Mouse (Mus musculus) neural tube, embryonic 15.5 days (tissue): ENCODE data around the gene Bysl. TPM values are rescaled to one million over a fixed set of nuclear protein-coding genes. Genes with fewer than 3 reads are reported as not detected.

Source experiments
- ATAC-seq: fragments of 200-750 bp; cut with Nextera tagmentation; 2 replicates; pipeline ENCODE4 v1.8.0; 2017; ENCODE audit warnings: mild to moderate bottlenecking, moderate TSS enrichment, moderate library complexity; ENCODE audit not compliant: low FRiP score
- H3K27ac ChIP-seq: fragments of 300-500 bp; sonication (generic); replicated peaks from 2 replicates; pipeline ENCODE4 v1.5.1; 2015; ENCODE audit warnings: mild to moderate bottlenecking, inconsistent platforms
- H3K27me3 ChIP-seq: fragments of 300-500 bp; sonication (generic); replicated peaks from 2 replicates; pipeline ENCODE4 v1.6.1; 2015; ENCODE audit warnings: inconsistent platforms
- H3K36me3 ChIP-seq: fragments of 300-500 bp; sonication (generic); 2 replicates; pipeline ENCODE4 v1.6.1; 2015; ENCODE audit warnings: inconsistent platforms
- H3K4me1 ChIP-seq: fragments of 300-500 bp; sonication (generic); 2 replicates; pipeline ENCODE4 v1.6.1; 2015; ENCODE audit warnings: inconsistent platforms
- H3K4me2 ChIP-seq: fragments of 300-500 bp; sonication (generic); 2 replicates; pipeline ENCODE4 v1.6.1; 2015; ENCODE audit warnings: inconsistent platforms, mild to moderate bottlenecking, moderate library complexity
- H3K4me3 ChIP-seq: fragments of 300-500 bp; sonication (generic); replicated peaks from 2 replicates; pipeline ENCODE4 v1.5.1; 2015; ENCODE audit warnings: mild to moderate bottlenecking, inconsistent platforms
- H3K9ac ChIP-seq: fragments of 300-500 bp; sonication (generic); replicated peaks from 2 replicates; pipeline ENCODE4 v1.6.1; 2015; ENCODE audit warnings: mild to moderate bottlenecking, inconsistent platforms
- H3K9me3 ChIP-seq: fragments of 300-500 bp; sonication (generic); replicated peaks from 2 replicates; pipeline ENCODE4 v1.6.1; 2016; ENCODE audit warnings: inconsistent platforms
- WGBS: fragments of 180-500 bp; shearing (Covaris S2); methylation state at CpG from one replicate; pipeline ENCODE4 v1.1.7; 2015; ENCODE audit warnings: mixed read lengths; 5-methylcytosine and 5-hydroxymethylcytosine counted together
- polyA plus RNA-seq: library from polyadenylated mRNA; unstranded; fragments of >200 nt; fragmentation: Nextera tagmentation; extraction: Ambion mirVana; gene quantifications from 2 replicates; pipeline ENCODE4 v1.2.1, GENCODE M21; 2015

Bysl gene
- polyA plus RNA-seq, 1 experiment from 2014 or later: 37.1 TPM

DNA sequence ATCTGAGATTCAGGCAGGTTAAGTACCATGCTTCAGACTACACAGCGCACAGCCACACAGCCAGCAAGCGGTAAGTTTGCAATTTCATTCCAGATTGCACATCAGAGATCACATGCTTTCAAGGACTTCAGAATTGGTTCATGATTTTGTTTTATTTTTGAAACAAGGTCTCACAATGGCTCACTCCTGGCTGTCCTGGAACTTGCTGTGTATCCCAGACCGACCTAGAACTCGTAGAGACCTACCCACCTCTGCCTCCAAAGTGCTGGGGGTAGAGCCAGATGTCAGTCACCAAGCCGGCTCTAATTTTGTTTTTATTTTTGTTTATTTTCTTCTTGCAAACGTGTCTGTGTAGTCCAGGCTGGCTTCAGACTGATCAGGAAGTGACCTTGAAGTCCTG, 48.4 kb downstream of the Bysl start:
- ATAC-seq: no peak
- Histone ChIP-seq H3K9me3 (no peaks in the 10 kb centered on the region), H3K4me2 (no peak overlapping the region), H3K36me3 (no peaks in the 10 kb centered on the region), H3K9ac (no peak overlapping the region), H3K27me3 (no peaks in the 10 kb centered on the region), H3K27ac (no peak overlapping the region), H3K4me3 (no peak overlapping the region), H3K4me1 (peaks cover 2% of the 10 kb centered on the region; the same call in 1 of the 2 replicates)
- WGBS: 82% methylated on average over 6 of the region's 6 CpGs

DNA sequence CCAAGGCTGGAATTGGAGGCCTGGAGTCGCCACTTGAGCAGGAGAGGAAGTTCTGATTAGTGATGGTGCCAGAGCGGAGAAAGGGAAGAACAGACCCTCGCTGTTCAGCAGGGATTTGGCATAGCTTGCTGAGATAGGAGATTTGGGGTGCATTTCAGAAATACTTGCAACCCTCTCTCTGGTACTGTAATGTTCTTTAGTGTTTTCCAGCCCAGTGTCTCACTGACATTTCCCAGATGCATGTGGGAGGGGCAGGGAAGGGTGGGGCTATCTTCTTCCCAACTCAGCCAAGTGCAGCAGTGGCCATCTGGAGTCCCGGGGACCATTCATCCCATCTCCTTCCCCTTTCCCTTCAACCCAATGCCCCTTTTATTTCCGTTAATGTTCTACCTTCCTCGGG, 51.6 kb downstream of the Bysl start:
- Histone ChIP-seq H3K36me3 (no peaks in the 10 kb centered on the region), H3K27me3 (no peaks in the 10 kb centered on the region), H3K9ac (no peak overlapping the region), H3K27ac (no peak overlapping the region), H3K4me1 (no peaks in the 10 kb centered on the region), H3K4me2 (no peak overlapping the region), H3K4me3 (no peak overlapping the region), H3K9me3 (no peaks in the 10 kb centered on the region)
- 70% methylated on average over 6 of the region's 6 CpGs for WGBS
- ATAC-seq: no peak

DNA sequence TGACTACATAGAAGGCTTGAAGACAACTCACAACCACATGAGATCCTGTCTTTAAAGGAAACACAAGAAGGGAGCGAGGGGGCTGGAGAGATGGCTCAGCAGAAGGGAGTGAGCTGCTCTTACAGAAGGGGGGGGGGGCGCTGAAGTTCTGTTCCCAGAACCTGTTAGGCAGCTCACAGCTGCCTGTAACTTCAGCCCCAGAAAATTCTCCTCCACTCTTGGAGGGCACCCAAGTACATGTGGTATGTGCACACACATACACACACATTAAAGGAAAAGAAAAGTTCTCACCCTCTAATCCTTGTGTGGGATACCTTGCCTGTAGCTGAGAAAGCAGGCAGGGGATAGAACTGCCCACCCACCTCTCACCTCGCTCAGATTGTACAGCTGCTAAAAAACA, 54.1 kb downstream of the Bysl start:
- H3K4me1 ChIP-seq: no peaks in the 10 kb centered on the region
- 72% methylated on average over 3 of the region's 3 CpGs for WGBS

DNA sequence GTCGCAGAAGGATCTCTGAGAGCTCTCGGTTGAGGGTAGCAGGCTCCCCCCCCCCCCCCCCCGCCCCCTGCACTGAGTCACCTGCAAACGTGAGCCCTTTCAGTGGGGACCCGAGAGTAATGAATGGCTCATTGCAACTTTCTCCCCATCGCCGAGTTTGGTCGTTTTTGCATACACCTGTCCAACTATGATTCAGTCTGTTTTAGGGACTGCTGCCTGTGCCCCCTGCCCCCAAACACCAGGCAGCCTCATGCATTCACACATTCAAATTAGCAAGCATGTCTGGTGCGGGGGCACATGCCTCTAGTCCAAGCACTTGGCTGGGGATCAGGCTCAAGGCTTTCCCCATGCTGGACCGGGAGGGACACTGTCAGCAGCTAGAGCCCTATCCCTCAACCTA, 56.7 kb downstream of the Bysl start:
- 77% methylated on average over 9 of the region's 10 CpGs for WGBS
- Histone ChIP-seq H3K9me3 (no peaks in the 10 kb centered on the region), H3K4me2 (no peak overlapping the region), H3K9ac (no peak overlapping the region), H3K4me1 (no peaks in the 10 kb centered on the region; the same call in 1 of the 2 replicates), H3K4me3 (no peak overlapping the region), H3K27me3 (no peaks in the 10 kb centered on the region), H3K27ac (no peak overlapping the region), H3K36me3 (no peaks in the 10 kb centered on the region)
- no peak for ATAC-seq

More for the DNA sequence above, 54.1 kb downstream of the Bysl start:
- Histone ChIP-seq H3K27ac (no peak overlapping the region), H3K4me3 (no peak overlapping the region), H3K36me3 (no peaks in the 10 kb centered on the region), H3K27me3 (no peaks in the 10 kb centered on the region), H3K9me3 (no peaks in the 10 kb centered on the region), H3K9ac (no peak overlapping the region), H3K4me2 (no peak overlapping the region)
- ATAC-seq: no peak

DNA sequence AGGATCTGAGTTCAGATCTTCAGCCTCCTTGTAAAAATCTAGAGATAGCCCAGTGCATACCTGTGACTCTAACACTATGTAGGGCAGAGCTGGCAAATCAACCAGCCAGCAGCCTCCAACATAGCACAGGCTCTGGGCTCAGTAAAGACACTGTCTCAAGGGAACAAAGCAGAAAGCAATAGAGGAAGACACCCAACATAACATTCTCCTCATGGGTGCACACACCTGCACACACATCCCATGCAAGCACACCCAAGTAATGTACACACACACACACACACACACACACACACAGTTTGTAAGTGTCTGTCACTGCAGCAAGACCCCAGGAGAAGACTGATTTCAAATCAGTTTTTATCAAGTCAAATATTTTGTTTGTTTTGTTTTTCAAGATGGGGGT, 58.3 kb downstream of the Bysl start:
- Histone ChIP-seq H3K4me1 (no peaks in the 10 kb centered on the region; the same call in 1 of the 2 replicates), H3K9ac (no peak overlapping the region), H3K27me3 (no peaks in the 10 kb centered on the region), H3K27ac (no peak overlapping the region), H3K36me3 (no peaks in the 10 kb centered on the region), H3K9me3 (no peaks in the 10 kb centered on the region), H3K4me2 (no peak overlapping the region), H3K4me3 (no peak overlapping the region)
- no peak for ATAC-seq

DNA sequence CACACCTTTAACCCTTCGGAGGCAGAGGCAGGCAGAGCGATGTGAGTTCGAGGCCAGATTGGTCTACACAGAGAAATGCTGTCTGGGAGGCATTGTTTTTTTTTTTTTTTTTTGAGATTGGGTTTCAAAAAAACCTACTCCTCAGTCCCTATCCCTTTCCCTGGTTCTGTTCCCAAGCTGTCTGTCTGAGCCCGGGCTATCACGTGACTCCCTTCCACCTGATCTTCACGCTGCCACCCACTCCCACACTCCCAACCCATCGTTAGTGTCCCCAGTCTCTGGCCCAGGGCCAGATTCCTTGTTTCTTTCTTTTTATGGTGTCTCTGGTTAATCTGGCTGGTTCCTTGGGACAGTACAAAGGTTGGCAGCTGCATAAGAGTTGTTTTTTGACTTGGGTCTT, 60.2 kb downstream of the Bysl start:
- Histone ChIP-seq H3K9me3 (no peaks in the 10 kb centered on the region), H3K4me2 (no peak overlapping the region), H3K27me3 (no peaks in the 10 kb centered on the region), H3K4me3 (no peak overlapping the region), H3K9ac (no peak overlapping the region), H3K4me1 (no peaks in the 10 kb centered on the region; the same call in 1 of the 2 replicates), H3K27ac (no peak overlapping the region), H3K36me3 (no peaks in the 10 kb centered on the region)
- 77% methylated on average over 7 of the region's 7 CpGs for WGBS
- ATAC-seq: no peak

Other genes with a start within 250 kb of the Bysl start
- gene Mrps10, start 242.6 kb downstream of the Bysl start, polyA plus RNA-seq: 72.0 and 75.3 TPM in 2 replicates
- 0.56 and 0.77 TPM in 2 replicates for gene Guca1b, start 226.1 kb downstream of the Bysl start, polyA plus RNA-seq
- gene Guca1a, start 210.9 kb downstream of the Bysl start, polyA plus RNA-seq: 0.92 and 1.2 TPM in 2 replicates
- gene AI661453, start 174.9 kb downstream of the Bysl start, polyA plus RNA-seq: 0.19 and 0.43 TPM in 2 replicates
- gene 1700001C19Rik, start 174.1 kb downstream of the Bysl start, polyA plus RNA-seq: 0.63 and 0.78 TPM in 2 replicates
- 19.5 and 21.5 TPM in 2 replicates for gene Taf8, start 109.2 kb downstream of the Bysl start, polyA plus RNA-seq
- 76.5 and 139 TPM in 2 replicates for gene Ccnd3, start 106.4 kb downstream of the Bysl start, polyA plus RNA-seq
- gene Med20, start 90 bp upstream of the Bysl start, polyA plus RNA-seq: 36.9 and 39.8 TPM in 2 replicates
- 2.5 and 2.9 TPM in 2 replicates for gene Gm20517, start 97 bp upstream of the Bysl start, polyA plus RNA-seq
- 6.1 and 6.8 TPM in 2 replicates for gene Usp49, start 19.2 kb upstream of the Bysl start, polyA plus RNA-seq
- gene Tomm6, start 76.9 kb upstream of the Bysl start, polyA plus RNA-seq: 301 and 304 TPM in 2 replicates
- gene Frs3, start 77.5 kb upstream of the Bysl start, polyA plus RNA-seq: 52.5 and 60.6 TPM in 2 replicates
- gene Gm21981, start 83.0 kb upstream of the Bysl start, polyA plus RNA-seq: 1.5 and 1.6 TPM in 2 replicates
- gene Prickle4, start 83.2 kb upstream of the Bysl start, polyA plus RNA-seq: 1.1 and 2.6 TPM in 2 replicates
- 0.17 TPM in 1 of 2 replicates, not detected in the other for gene Pgc, start 115.3 kb upstream of the Bysl start, polyA plus RNA-seq
- 3.7 and 5.5 TPM in 2 replicates for gene Tfeb, start 125.5 kb upstream of the Bysl start, polyA plus RNA-seq
- 3.3 and 4.4 TPM in 2 replicates for gene Mdfi, start 223.2 kb upstream of the Bysl start, polyA plus RNA-seq